Mouse (Mus musculus): ENCODE data around the gene Gm9747.

Gm9747 gene

DNA sequence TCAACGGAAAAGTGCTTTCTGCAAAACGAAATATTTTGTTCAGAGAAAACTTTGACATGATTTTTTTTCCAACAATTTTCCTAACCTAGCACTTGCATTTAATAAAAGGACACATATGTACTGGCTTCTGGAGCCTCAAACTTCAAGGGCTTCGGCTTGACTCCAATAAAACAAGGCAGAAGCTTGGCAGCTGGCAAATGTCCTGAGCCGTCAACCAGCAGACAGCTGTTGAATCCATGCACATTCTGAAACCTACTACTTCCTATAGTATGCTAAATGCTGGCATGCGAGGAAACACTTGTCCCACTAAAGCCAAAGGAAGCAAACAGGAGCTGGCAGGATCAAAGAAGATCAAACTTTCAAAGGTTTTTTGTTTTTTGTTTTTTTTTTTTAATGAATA is 24.5 kb downstream of the Gm9747 start:
- in situ Hi-C loops (cut with MboI, MseI): no loop called here

- in situ Hi-C loops (cut with MboI, MseI): no loop called here
These were observed 25.4 kb downstream of the Gm9747 start for GRCm38 (mm10) chr1:82258331-82258730.

DNA sequence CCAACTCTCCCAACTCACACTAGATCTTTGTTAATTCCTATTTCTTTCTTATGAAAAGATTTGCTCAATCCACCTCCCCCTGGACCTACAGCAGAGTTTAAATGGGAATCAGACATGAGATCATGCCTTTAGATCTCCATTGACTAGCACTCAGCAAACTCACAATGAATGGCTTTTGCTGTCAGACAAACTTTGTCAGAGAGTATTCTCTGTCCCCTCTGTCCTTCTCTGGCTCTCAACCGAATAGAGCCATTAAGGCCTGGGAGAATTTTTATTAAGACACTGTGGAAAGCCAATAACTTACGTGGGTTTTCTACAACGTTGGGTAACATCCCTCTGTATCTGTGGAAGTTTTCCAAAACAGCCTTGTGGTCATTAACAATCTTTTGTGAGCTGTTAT is 27.1 kb downstream of the Gm9747 start:
- in situ Hi-C loops (cut with MboI, MseI): no loop called here

DNA sequence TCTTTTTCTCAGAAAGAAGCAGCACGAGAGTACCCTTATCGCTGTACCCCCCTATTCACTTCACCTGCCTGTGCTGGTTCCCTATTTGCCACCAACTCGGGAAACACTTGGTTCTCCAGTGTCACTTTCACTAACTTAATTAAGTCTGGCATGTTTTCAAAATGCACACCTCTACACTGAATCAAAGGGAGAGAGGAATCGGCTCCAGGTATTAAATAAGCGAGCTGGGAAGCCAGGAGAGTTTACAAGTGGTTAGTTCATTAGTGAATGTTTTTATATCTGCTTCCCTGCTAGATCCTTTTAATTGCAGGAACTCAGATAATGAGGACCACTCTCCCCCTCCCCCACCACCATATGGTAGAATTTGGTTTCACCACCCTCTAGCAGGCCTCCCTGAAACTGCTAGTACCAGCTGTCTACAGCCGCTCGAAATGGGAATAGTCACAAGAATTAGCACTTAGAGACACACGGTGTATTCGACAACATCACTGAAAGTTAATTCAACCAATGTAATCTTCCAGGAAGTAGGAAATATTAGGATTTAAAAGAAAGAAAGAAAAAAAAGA is 28.2 kb downstream of the Gm9747 start:
- in situ Hi-C loops (cut with MboI, MseI): no loop called here

GRCm38 (mm10) chr1:82261638-82262037 is 28.7 kb downstream of the Gm9747 start:
- in situ Hi-C loops (cut with MboI, MseI): no loop called here

GRCm38 (mm10) chr1:82262331-82262730 is 29.4 kb downstream of the Gm9747 start:
- in situ Hi-C loops (cut with MboI, MseI): no loop called here

GRCm38 (mm10) chr1:82267547-82267946 is 34.6 kb downstream of the Gm9747 start:
- in situ Hi-C loops (cut with MboI, MseI): no loop called here

- in situ Hi-C loops (cut with MboI, MseI): no loop called here
These were observed 39.3 kb downstream of the Gm9747 start for GRCm38 (mm10) chr1:82272231-82272630.

GRCm38 (mm10) chr1:82273529-82273928 is 40.6 kb downstream of the Gm9747 start:
- in situ Hi-C loops (cut with MboI, MseI): no loop called here

- in situ Hi-C loops (cut with MboI, MseI): no loop called here
These were observed 41.4 kb downstream of the Gm9747 start for GRCm38 (mm10) chr1:82274361-82274760.

DNA sequence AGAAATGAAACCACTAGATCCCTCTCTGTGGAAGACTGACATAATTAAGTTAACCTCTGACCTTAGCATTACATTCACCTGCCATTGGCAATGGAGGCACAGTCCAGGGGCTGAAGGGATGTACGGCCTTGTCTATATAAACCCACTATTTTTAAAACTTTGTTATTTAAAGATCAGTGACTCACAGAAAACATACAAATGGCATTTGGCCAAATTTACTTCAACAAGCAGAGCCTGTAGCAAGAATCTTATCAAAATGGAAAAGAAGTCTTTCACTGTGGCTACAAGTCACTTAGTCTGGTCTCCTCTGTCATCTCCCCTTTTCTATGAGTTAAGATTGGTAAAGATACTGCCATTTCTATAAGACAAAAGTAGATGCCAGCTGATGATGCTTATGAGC is 46.9 kb downstream of the Gm9747 start:
- in situ Hi-C loops (cut with MboI, MseI): no loop called here

DNA sequence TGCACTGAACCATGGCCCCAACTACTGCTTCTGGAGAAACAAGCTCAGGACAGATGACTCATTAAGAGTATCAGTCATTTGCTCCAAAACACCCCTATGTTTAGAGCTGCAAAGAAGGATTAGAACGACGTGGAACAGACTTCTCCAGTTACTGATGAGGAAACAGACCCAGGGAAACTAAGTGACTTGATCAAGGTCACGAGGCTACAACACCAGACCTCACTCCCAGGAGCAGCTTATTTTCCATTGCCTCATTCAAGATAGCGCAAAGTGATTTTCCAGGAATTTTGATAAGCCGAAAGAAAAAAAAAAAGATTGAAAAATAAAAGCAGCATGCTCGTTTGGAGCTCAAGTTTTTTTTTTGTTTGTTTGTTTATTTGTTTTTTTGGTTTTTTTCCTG is 48.9 kb downstream of the Gm9747 start:
- in situ Hi-C loops (cut with MboI, MseI): no loop called here

DNA sequence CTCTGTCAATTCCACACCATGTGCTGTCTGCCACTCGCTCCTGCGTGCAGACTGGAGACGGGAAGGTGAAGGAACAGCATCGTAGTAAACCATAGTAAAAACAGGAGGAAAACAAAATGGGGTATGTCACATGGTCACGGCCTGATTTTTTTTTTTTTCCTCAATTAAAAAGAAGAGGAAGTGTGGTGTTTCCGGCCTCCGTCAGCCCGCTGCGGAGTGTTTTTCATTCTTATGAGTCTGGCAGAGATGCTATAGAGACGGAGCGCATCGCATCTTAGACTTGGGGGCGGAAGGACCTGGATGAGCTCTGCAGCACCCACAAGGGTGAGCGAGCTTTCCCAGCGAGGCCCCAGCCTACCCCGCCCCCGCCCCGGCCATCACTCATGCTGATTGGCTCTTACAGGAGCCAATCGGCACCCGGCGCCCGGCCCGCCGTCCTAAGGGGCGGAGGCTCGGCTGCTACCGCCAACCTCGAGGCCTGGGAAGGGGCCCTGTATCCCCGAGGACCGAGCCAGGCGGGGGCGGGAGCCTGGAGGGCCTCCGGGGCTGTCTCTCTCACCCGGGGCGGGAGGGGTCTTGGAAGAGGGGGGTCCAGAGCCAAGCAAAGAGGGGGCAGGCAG is 50.2 kb downstream of the Gm9747 start:
- in situ Hi-C loops (cut with MboI, MseI): no loop called here

DNA sequence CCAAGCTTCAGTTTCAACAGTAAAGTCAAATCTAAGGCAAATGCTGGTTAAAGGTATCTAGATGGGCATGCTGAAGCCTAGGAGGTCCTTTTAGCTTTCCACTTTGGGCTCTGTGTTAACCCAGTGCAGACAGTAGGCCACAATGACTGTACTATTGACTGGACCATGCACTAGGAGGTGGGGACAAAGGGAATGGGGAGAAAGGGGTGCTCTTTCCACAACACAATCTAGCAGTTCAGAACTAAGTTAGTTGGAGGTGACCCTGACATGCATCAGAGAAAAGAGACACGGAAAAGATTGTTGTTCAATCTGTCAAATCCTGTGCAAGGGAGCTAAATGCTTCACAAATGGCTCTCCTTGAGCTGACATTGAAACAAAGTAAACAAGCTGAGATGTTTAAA is 51.0 kb downstream of the Gm9747 start:
- in situ Hi-C loops (cut with MboI, MseI): no loop called here

DNA sequence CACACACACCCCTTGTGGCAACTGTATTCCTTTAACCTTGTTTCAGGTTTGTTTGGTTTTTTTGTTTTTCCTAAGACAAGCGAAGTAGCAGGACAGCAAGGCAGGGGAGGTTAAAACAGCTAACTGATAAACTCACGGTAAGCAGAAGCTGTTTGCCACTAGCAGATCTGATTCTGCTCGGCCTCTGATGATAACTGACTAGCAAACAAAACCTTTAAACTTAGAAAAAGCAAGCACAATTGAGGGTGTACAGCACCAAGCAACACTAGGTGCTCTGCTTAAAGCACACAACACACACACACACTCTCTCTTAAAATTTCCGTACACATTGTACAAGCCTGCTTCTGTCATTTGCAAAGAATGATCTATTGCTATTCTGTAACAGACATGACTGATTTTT is 51.5 kb downstream of the Gm9747 start:
- in situ Hi-C loops (cut with MboI, MseI): no loop called here
